Mouse (Mus musculus) liver, postnatal 0 days (tissue): ENCODE results near the gene Angptl1. TPM values are rescaled to one million over a fixed set of nuclear protein-coding genes. Genes with fewer than 3 reads are reported as not detected.

Experiments
- ATAC-seq: fragments of 200-750 bp; cut with Nextera tagmentation; 2 replicates; pipeline ENCODE4 v1.8.0; 2017; ENCODE audit warnings: mild to moderate bottlenecking, moderate library complexity
- DNase-seq: peaks from one replicate; pipeline ENCODE4 v3.0.0-alpha.2; 2016
- H3K27ac ChIP-seq: fragments of 300-500 bp; sonication (generic); 2 replicates; pipeline ENCODE4 v1.5.1; 2014; ENCODE audit warnings: antibody characterized with exemption, moderate library complexity, mild to moderate bottlenecking, low read depth
- H3K27me3 ChIP-seq: fragments of 300-500 bp; sonication (generic); 2 replicates; pipeline ENCODE4 v1.6.1; 2014; ENCODE audit warnings: low read length, control low read depth, mixed read lengths; ENCODE audit not compliant: insufficient read depth
- H3K36me3 ChIP-seq: fragments of 300-500 bp; sonication (generic); replicated peaks from 2 replicates; pipeline ENCODE4 v1.6.1; 2014; ENCODE audit warnings: mild to moderate bottlenecking, control low read depth, low read length, moderate library complexity, mixed read lengths; ENCODE audit not compliant: insufficient read depth
- H3K4me1 ChIP-seq: fragments of 300-500 bp; sonication (generic); 2 replicates; pipeline ENCODE4 v1.6.1; 2014; ENCODE audit warnings: antibody characterized with exemption, mild to moderate bottlenecking, control low read depth; ENCODE audit not compliant: insufficient read depth
- H3K4me2 ChIP-seq: fragments of 300-500 bp; sonication (generic); 2 replicates; pipeline ENCODE4 v1.6.1; 2014; ENCODE audit warnings: low read depth, mild to moderate bottlenecking, low read length, moderate library complexity, mixed read lengths
- H3K4me3 ChIP-seq: fragments of 300-500 bp; sonication (generic); 2 replicates; pipeline ENCODE4 v1.5.1; 2014; ENCODE audit warnings: low read depth, low read length
- H3K9ac ChIP-seq: fragments of 300-500 bp; sonication (generic); replicated peaks from 2 replicates; pipeline ENCODE4 v1.6.1; 2014; ENCODE audit warnings: mild to moderate bottlenecking, moderate library complexity
- H3K9me3 ChIP-seq: fragments of 300-500 bp; sonication (generic); 2 replicates; pipeline ENCODE4 v1.6.1; 2016; ENCODE audit warnings: mild to moderate bottlenecking, control low read depth, low read length, mixed read lengths
- CTCF ChIP-seq: sonication (generic); IDR thresholded peaks from 2 replicates; pipeline ENCODE4 v1.5.1; 2016; ENCODE audit warnings: antibody characterized with exemption, low read depth
- EP300 ChIP-seq: IDR thresholded peaks from 2 replicates; pipeline ENCODE4 v1.6.1; 2016; ENCODE audit warnings: antibody characterized with exemption, low read depth, mild to moderate bottlenecking
- polyA plus RNA-seq: library from polyadenylated mRNA; unstranded; fragments of >200 nt; fragmentation: Nextera tagmentation; extraction: Ambion mirVana; gene quantifications from 2 replicates; pipeline ENCODE4 v1.2.1, GENCODE M21; 2015

Gene Angptl1
- polyA plus RNA-seq, 1 experiment from 2014 or later: 0.09 TPM

DNA sequence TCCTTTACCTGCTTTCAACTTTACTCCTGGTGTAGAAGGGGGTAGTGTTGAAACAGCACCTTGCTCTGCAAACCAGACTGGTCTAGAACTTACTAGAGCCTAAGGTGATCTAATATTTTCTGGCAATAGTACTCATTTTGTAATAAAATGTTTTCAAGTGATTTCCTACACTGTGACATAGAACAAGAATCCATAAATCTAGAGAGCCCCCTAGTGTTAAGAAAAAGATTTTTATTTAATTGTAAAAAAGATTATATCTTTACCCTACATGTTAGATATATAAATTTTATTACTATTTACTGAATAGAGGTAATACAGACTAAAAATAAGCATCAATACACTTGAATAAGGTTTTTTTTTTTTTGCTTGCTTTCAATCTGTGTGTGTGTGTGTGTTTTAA lies 71.5 kb downstream of the Angptl1 start:
- Histone ChIP-seq H3K4me2 (no peak overlapping the region), H3K27me3 (no peaks in the 10 kb centered on the region), H3K4me1 (no peaks in the 10 kb centered on the region), H3K9me3 (no peaks in the 10 kb centered on the region), H3K36me3 (peaks cover 7% of the 10 kb centered on the region; the same call in 1 of the 2 replicates), H3K9ac (no peak overlapping the region), H3K27ac (no peak overlapping the region), H3K4me3 (no peak overlapping the region)
- no peak for DNase-seq
- ATAC-seq: no peak
- TF ChIP-seq CTCF (peak; percentile 13; the same call in 1 of the 2 replicates), EP300 (no peak)

Other genes with a start within 250 kb of the Angptl1 start
- 12.4 and 19.4 TPM in 2 replicates for gene Tor3a, start 164.2 kb upstream of the Angptl1 start, polyA plus RNA-seq
- gene Fam20b, start 119.5 kb upstream of the Angptl1 start, polyA plus RNA-seq: 6.0 and 6.2 TPM in 2 replicates
- 25.6 and 26.4 TPM in 2 replicates for gene Ralgps2, start 101.1 kb downstream of the Angptl1 start, polyA plus RNA-seq